Mouse (Mus musculus) limb, embryonic 15.5 days (tissue): ENCODE measurements around the gene Vill. TPM values are rescaled to one million over a fixed set of nuclear protein-coding genes. Genes with fewer than 3 reads are reported as not detected.

ENCODE experiments used
- ATAC-seq: fragments of 200-750 bp; cut with Nextera tagmentation; 2 replicates; pipeline ENCODE4 v1.8.0; 2017; ENCODE audit warnings: low read depth, moderate TSS enrichment; ENCODE audit not compliant: insufficient number of reproducible peaks, low FRiP score, low TSS enrichment
- H3K27ac ChIP-seq: fragments of 300-500 bp; sonication (generic); 2 replicates; pipeline ENCODE4 v1.5.1; 2015; ENCODE audit warnings: moderate library complexity, mild to moderate bottlenecking, inconsistent platforms
- H3K27me3 ChIP-seq: fragments of 300-500 bp; sonication (generic); 2 replicates; pipeline ENCODE4 v1.6.1; 2015; ENCODE audit warnings: inconsistent platforms
- H3K36me3 ChIP-seq: fragments of 300-500 bp; sonication (generic); 2 replicates; pipeline ENCODE4 v1.6.1; 2015; ENCODE audit warnings: inconsistent platforms
- H3K4me1 ChIP-seq: fragments of 300-500 bp; sonication (generic); 2 replicates; pipeline ENCODE4 v1.6.1; 2015; ENCODE audit warnings: inconsistent platforms
- H3K4me2 ChIP-seq: fragments of 300-500 bp; sonication (generic); 2 replicates; pipeline ENCODE4 v1.6.1; 2015; ENCODE audit warnings: mild to moderate bottlenecking, inconsistent platforms
- H3K4me3 ChIP-seq: fragments of 300-500 bp; sonication (generic); 2 replicates; pipeline ENCODE4 v1.5.1; 2015; ENCODE audit warnings: mild to moderate bottlenecking, inconsistent platforms
- H3K9ac ChIP-seq: fragments of 300-500 bp; sonication (generic); 2 replicates; pipeline ENCODE4 v1.6.1; 2015; ENCODE audit warnings: inconsistent platforms
- H3K9me3 ChIP-seq: fragments of 300-500 bp; sonication (generic); 2 replicates; pipeline ENCODE4 v1.6.1; 2016; ENCODE audit warnings: inconsistent platforms
- WGBS: fragments of 180-500 bp; shearing (Covaris S2); methylation state at CpG from one replicate; pipeline ENCODE4 v1.1.7; 2015; 5-methylcytosine and 5-hydroxymethylcytosine counted together
- polyA plus RNA-seq: library from polyadenylated mRNA; unstranded; fragments of >200 nt; fragmentation: Nextera tagmentation; extraction: Ambion mirVana; gene quantifications from 2 replicates; pipeline ENCODE4 v1.2.1, GENCODE M21; 2015

Gene Vill
- polyA plus RNA-seq, 1 experiment from 2014 or later, result 19.7 TPM

- no peaks in the 10 kb centered on the region for H3K9me3 ChIP-seq
- no peak overlapping the region for H3K9ac ChIP-seq
- no peak overlapping the region for H3K4me3 ChIP-seq
- no peak for ATAC-seq
- H3K27ac ChIP-seq, result no peak overlapping the region
- H3K4me2 ChIP-seq, result no peak overlapping the region
- peaks cover 14% of the 10 kb centered on the region for H3K4me1 ChIP-seq
- no peaks in the 10 kb centered on the region for H3K27me3 ChIP-seq
- WGBS, result 3% methylated on average over 6 of the region's 6 CpGs
- H3K36me3 ChIP-seq, result peaks cover 16% of the 10 kb centered on the region
Observed at GRCm38 (mm10) chr9:119067601-119068000, 15.0 kb downstream of the Vill start.

DNA sequence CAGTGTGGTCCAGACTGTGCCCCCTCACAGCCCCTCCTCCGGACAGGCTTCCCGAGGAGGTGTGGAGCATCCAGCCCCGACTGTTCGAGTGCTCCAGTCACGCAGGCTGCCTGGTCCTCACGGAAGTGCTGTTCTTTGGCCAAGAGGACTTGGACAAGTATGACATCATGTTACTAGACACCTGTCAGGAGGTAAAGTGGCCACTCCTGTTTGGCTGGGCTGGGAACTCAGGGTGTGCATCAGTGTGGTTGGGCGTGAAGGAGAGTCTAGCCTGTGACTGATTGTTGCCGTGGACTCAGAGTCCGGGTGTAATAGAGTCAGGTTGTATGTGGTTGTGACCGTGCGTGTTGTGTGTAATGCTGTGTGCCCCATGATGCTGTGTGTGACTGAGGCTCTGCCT lies 15.7 kb downstream of the Vill start:
- Histone ChIP-seq H3K36me3 (peaks cover 23% of the 10 kb centered on the region), H3K27me3 (no peaks in the 10 kb centered on the region), H3K9me3 (no peaks in the 10 kb centered on the region), H3K9ac (no peak overlapping the region), H3K4me2 (no peak overlapping the region), H3K27ac (no peak overlapping the region), H3K4me3 (no peak overlapping the region), H3K4me1 (peaks cover 8% of the 10 kb centered on the region; the same call in 1 of the 2 replicates)
- ATAC-seq, result no peak
- 84% methylated on average over 11 of the region's 11 CpGs for WGBS

DNA sequence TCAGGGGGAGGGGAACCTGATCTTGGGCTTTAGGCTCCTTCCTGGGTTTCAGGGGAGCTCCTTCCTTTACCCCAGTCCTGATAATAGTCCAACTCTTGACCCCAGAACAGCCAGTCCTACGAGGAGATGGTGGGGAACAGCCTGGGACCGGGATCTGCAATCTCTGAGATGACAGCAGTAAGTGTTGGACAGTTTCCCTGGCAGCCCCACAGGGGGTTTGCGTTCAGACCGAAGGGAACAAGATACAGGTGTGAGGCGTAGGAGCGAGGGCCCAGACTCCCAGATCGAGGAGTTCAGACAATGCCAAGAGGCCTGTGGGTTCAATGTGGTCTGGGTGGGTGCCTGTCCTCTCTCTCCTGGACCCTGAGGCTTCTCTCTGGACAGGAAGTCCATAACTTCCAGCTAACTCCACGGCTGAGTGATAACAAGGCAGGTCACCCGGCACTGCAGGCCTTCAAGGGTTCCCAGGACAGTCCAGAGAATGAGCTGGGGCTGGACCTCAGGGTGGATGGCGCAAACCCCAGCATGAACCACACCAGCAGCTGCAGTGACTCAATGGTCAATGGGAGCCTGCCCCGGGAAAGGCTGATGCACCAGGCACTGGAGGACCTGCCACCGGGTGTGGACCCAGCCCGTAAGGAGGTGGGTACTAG lies 17.7 kb downstream of the Vill start:
- WGBS, result 77% methylated on average over 13 of the region's 13 CpGs

DNA sequence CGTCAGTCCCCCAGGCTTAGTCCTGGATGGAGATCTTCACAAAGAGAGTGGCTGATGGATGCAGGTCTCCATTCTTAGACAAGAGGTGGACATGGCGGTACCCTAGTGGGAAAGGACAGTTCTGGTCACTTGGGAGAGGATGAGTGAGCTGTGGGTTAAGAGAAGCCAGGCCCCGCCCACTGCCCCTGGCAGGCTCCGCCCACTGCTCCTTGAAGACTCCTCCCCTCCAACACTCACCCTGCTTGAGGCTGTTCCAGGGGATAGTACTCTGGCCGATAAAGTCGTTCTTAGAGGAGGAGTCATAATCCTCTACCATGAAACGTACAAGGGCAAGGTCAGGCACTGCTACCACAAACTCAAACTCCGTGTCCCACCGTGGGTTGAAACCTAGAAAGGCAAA lies 19.2 kb downstream of the Vill start:
- ATAC-seq, result no peak
- Histone ChIP-seq H3K4me1 (peaks cover 13% of the 10 kb centered on the region; the same call in 1 of the 2 replicates), H3K27me3 (no peaks in the 10 kb centered on the region), H3K9ac (no peak overlapping the region), H3K27ac (no peak overlapping the region), H3K36me3 (peaks cover 57% of the 10 kb centered on the region), H3K4me2 (no peak overlapping the region), H3K9me3 (no peaks in the 10 kb centered on the region), H3K4me3 (no peak overlapping the region)
- WGBS, result 80% methylated on average over 9 of the region's 9 CpGs

More for the DNA sequence above, 17.7 kb downstream of the Vill start:
- ATAC-seq, result no peak
- no peak overlapping the region for H3K27ac ChIP-seq
- no peaks in the 10 kb centered on the region for H3K9me3 ChIP-seq
- no peak overlapping the region for H3K4me2 ChIP-seq
- no peak overlapping the region for H3K4me3 ChIP-seq
- peaks cover 8% of the 10 kb centered on the region; the same call in 1 of the 2 replicates for H3K4me1 ChIP-seq
- no peaks in the 10 kb centered on the region for H3K27me3 ChIP-seq
- H3K9ac ChIP-seq, result no peak overlapping the region
- peaks cover 43% of the 10 kb centered on the region for H3K36me3 ChIP-seq

DNA sequence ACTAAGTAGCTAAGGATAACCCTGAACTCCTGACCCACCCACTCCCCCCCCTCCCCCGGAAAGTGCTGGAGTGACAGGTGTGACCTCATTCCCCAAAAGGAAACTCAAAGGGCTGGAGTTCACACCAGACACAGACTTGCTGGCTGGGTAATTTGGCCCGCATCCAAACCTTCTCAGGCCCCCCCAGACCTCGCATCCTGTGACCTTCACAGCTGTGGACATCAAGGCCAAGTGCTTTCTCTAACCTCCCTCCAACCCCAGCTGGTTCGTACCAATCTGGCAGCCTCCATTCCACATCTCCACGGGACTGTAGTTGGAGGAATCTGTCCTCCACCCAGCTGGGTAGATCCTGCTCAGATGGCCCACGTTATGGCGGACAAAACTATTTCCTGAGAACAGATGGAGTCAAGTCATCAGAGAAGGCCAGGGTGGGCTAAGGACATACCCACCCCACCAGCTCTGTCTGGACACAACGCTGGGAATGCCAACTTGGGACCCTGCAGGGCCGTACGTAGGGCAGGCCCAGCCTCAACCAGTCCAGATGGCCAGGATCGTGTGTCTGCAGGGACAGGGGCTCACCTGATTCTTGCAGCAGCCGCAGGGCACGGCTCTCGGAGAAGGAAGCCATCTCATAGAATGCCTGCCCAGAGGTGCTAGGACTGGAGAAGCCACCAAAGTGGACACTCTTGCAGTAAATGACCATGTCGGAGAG lies 20.8 kb downstream of the Vill start:
- Histone ChIP-seq H3K9ac (no peak overlapping the region), H3K4me3 (no peak overlapping the region), H3K4me2 (no peak overlapping the region), H3K27me3 (no peaks in the 10 kb centered on the region), H3K36me3 (peaks cover 70% of the 10 kb centered on the region), H3K4me1 (0 out of 2 replicates have a peak, but pooled peaks cover 5% of the 10 kb centered on the region), H3K27ac (no peak overlapping the region), H3K9me3 (no peaks in the 10 kb centered on the region)
- no peak for ATAC-seq
- WGBS, result 70% methylated on average over 15 of the region's 15 CpGs

DNA sequence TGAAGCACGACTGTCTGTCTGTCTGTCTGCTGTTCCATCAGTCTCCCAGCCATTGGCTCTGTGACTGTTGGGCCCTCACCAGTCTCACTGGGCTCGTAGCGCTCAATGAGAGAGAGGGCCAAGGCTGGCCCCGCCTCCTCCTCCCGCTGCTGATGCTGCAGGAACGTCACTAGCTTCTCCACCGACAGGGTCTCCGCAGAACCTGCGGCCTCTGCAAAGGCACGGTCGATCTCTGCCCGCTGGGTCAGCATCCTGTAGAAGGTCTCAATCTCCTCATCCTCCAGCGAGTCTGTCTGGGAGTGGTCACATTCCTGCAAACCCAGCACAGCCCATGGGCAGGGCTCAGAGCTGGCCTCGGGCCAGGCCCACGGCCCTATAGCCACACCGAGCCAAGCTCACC lies 23.1 kb downstream of the Vill start:
- Histone ChIP-seq H3K4me2 (no peak overlapping the region), H3K9me3 (no peaks in the 10 kb centered on the region), H3K4me1 (peaks cover 5% of the 10 kb centered on the region; the same call in 1 of the 2 replicates), H3K36me3 (peaks cover 87% of the 10 kb centered on the region), H3K27ac (no peak overlapping the region), H3K27me3 (no peaks in the 10 kb centered on the region), H3K4me3 (no peak overlapping the region), H3K9ac (no peak overlapping the region)
- 68% methylated on average over 16 of the region's 16 CpGs for WGBS
- no peak for ATAC-seq

- Histone ChIP-seq H3K27ac (no peak overlapping the region), H3K9me3 (no peaks in the 10 kb centered on the region), H3K9ac (no peak overlapping the region), H3K4me2 (no peak overlapping the region), H3K36me3 (peaks cover 65% of the 10 kb centered on the region), H3K27me3 (no peaks in the 10 kb centered on the region), H3K4me3 (no peak overlapping the region), H3K4me1 (peaks cover 14% of the 10 kb centered on the region)
- no peak for ATAC-seq
- WGBS, result 69% methylated on average over 5 of the region's 5 CpGs
Observed at GRCm38 (mm10) chr9:119080040-119080675, 27.6 kb downstream of the Vill start.

- Histone ChIP-seq H3K36me3 (peaks cover 49% of the 10 kb centered on the region), H3K27ac (no peak overlapping the region), H3K9ac (no peak overlapping the region), H3K9me3 (no peaks in the 10 kb centered on the region), H3K4me1 (peaks cover 17% of the 10 kb centered on the region), H3K4me2 (no peak overlapping the region), H3K4me3 (no peak overlapping the region), H3K27me3 (no peaks in the 10 kb centered on the region)
- WGBS, result 16% methylated on average over 8 of the region's 8 CpGs
- no peak for ATAC-seq
Observed at GRCm38 (mm10) chr9:119082039-119082438, 29.5 kb downstream of the Vill start.

DNA sequence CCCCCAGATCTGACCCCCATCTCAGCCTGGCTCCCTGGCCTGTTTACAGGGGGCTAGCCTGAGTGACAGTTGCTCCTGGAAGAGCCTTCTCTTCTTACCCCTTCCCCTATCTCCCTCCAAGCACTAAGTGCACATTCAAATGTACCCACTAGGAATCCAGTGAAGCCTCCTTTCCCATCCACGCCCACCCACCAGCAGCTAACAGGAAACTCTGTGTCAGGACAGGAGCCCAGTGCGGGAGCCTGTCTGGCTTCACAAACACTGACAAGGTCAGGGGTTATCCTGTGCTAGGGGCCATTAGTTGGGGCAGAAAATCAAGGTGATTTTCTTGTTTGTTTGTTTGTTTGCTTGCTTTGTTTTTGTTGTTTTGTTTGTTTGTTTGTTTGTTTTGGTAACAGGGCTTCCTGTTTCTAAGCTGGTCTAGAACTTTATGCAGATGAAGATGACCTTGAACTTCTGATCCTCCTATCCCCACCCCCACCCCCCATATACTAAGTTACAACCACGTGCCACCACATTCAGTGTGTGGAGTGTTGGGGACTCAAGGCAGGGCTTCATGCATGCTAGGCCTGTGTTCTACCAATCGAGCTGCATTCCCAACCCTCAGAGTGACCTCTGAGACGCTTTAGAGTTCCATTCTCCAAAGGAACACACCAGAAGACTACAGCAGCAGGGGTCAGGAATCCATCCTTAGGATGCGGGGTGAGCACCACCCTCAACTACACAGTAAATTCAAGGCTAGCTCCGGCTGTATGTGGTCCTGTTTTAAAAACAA lies 30.3 kb downstream of the Vill start:
- no peak overlapping the region for H3K4me2 ChIP-seq
- no peaks in the 10 kb centered on the region for H3K9me3 ChIP-seq
- H3K27ac ChIP-seq, result no peak overlapping the region
- no peaks in the 10 kb centered on the region for H3K27me3 ChIP-seq
- no peak for ATAC-seq
- no peak overlapping the region for H3K4me3 ChIP-seq
- H3K36me3 ChIP-seq, result peaks cover 41% of the 10 kb centered on the region
- peaks cover 24% of the 10 kb centered on the region for H3K4me1 ChIP-seq
- no peak overlapping the region for H3K9ac ChIP-seq
- WGBS, result 69% methylated on average over 7 of the region's 7 CpGs

GRCm38 (mm10) chr9:119083966-119084365 lies 31.4 kb downstream of the Vill start:
- H3K9ac ChIP-seq, result no peak overlapping the region
- H3K9me3 ChIP-seq, result no peaks in the 10 kb centered on the region
- no peak for ATAC-seq
- no peak overlapping the region for H3K4me2 ChIP-seq
- no peaks in the 10 kb centered on the region for H3K27me3 ChIP-seq
- 76% methylated on average over 10 of the region's 10 CpGs for WGBS
- H3K36me3 ChIP-seq, result peaks cover 31% of the 10 kb centered on the region
- no peak overlapping the region for H3K4me3 ChIP-seq
- no peak overlapping the region for H3K27ac ChIP-seq
- peaks cover 33% of the 10 kb centered on the region for H3K4me1 ChIP-seq

DNA sequence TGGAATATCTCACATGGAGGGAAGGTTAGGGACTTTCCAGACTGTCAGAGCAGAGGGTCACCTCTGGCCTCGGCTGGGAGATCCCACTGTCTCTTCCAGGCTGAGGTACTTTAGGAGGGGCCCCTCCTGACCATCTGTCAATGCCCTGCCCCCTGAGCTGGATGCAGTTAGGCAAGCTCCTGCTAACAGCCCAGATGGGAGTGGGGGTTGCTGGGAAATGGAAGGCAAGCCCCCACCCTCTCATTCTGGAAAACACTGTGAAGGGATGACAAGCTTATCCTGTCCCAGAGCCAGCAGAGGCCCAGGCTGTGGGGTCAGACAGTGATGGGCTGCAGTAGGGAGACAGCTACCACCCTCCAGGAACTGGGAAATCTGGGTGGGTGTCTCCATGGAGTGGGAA lies 33.9 kb downstream of the Vill start:
- H3K4me3 ChIP-seq, result no peak overlapping the region
- peaks cover 13% of the 10 kb centered on the region for H3K36me3 ChIP-seq
- H3K27ac ChIP-seq, result no peak overlapping the region
- ATAC-seq, result no peak
- no peak overlapping the region for H3K9ac ChIP-seq
- H3K4me2 ChIP-seq, result no peak overlapping the region
- no peaks in the 10 kb centered on the region for H3K9me3 ChIP-seq
- 45% methylated on average over 1 of the region's 1 CpGs for WGBS
- peaks cover 45% of the 10 kb centered on the region for H3K4me1 ChIP-seq
- no peaks in the 10 kb centered on the region for H3K27me3 ChIP-seq
